8 mouse cellular contexts compared by ENCODE assay signal in the genomic region with DNA sequence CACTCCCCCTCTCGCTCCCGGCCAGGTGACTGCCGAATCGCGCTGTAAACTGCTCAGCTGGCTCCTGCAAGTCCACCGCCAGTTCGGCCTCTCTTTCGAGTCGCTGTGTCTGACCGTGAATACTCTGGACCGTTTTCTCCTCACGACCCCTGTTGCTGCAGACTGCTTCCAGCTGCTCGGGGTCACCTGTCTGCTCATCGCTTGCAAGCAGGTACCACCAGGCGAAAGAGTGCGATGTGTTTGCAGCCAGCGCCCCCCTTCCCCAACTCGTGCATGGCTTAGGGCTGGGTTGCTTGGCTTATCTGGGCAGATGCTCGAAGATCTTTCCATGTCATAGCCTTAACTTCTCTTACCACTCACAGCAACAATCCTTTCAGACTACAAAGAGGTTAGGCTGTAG. TPM values are rescaled to one million over a fixed set of nuclear protein-coding genes. Genes with fewer than 3 reads are reported as not detected.
A peak's percentile ranks its signal among the peaks of the same experiment; 100 is the strongest.
DNase-seq lines count a peak whose midpoint lies in the region; ATAC-seq and TF ChIP-seq lines count a peak whose summit lies in the region.

No protein-coding gene starts in this region.

- no peaks in the 10 kb centered on the region for H3K9me3 ChIP-seq in hindbrain, embryonic 13.5 days
- H3K9me3 ChIP-seq in midbrain, embryonic 15.5 days = no peaks in the 10 kb centered on the region

- H3K4me3 ChIP-seq in hindbrain, embryonic 13.5 days = peak overlapping the region; percentile 53
- H3K4me3 ChIP-seq in midbrain, embryonic 15.5 days = peak overlapping the region; percentile 51

- no peak overlapping the region for H3K9ac ChIP-seq in hindbrain, embryonic 13.5 days
- H3K9ac ChIP-seq in midbrain, embryonic 15.5 days = no peak overlapping the region

- no peak for TF ChIP-seq POLR2A in brain, embryonic 14.5 days (IDR thresholded peaks at IDR 0.05; ENCODE audit: borderline replicate concordance, extremely low read depth, insufficient read depth, insufficient read length, poor library complexity, severe bottlenecking)

- TF ChIP-seq CTCF in brain, embryonic 14.5 days (IDR thresholded peaks at IDR 0.05; ENCODE audit: borderline replicate concordance, extremely low read depth, insufficient read depth, insufficient read length) = no peak

- H3K36me3 ChIP-seq in hindbrain, embryonic 13.5 days = no peaks in the 10 kb centered on the region
- no peaks in the 10 kb centered on the region for H3K36me3 ChIP-seq in midbrain, embryonic 15.5 days (replicated peaks)

- WGBS in hindbrain, embryonic 13.5 days = 2% methylated on average over 19 of the region's 19 CpGs
- WGBS in midbrain, embryonic 15.5 days = 2% methylated on average over 19 of the region's 19 CpGs

- intact Hi-C loops in gastrocnemius, postnatal 36 days (cut with DNase I) = no loop called here

- peaks cover 55% of the 10 kb centered on the region for H3K4me1 ChIP-seq in hindbrain, embryonic 13.5 days (replicated peaks)
- H3K4me1 ChIP-seq in midbrain, embryonic 15.5 days = peaks cover 48% of the 10 kb centered on the region

- peak overlapping the region; percentile 95 for H3K4me2 ChIP-seq in hindbrain, embryonic 13.5 days
- H3K4me2 ChIP-seq in midbrain, embryonic 15.5 days = peak overlapping the region; percentile 95

- H3K27ac ChIP-seq in hindbrain, embryonic 13.5 days = no peak overlapping the region
- H3K27ac ChIP-seq in midbrain, embryonic 15.5 days = no peak overlapping the region

- peak; percentile 21 for DNase-seq in kidney, adult 18-20 months
- DNase-seq in kidney, adult 8-10 months = no peak
- peak; percentile 35 for DNase-seq in brain, embryonic 14.5 days (ENCODE audit: low read depth)
- no peak for DNase-seq in layer of hippocampus, adult 11-12 months (ENCODE audit: low spot score)
- DNase-seq in gastrocnemius, postnatal 36 days = no peak
- DNase-seq in natural killer cell, adult 2 months (ENCODE audit: low spot score in 2 of 2) = no peak

- H3K27me3 ChIP-seq in hindbrain, embryonic 13.5 days = peaks cover 88% of the 10 kb centered on the region
- H3K27me3 ChIP-seq in midbrain, embryonic 15.5 days (replicated peaks) = peaks cover 67% of the 10 kb centered on the region

- ATAC-seq in hindbrain, embryonic 13.5 days (ENCODE audit: low FRiP score) = no peak
- no peak for ATAC-seq in midbrain, embryonic 15.5 days (replicated peaks)

RNA-seq across cellular contexts. Expression of a gene that starts 1.3 kb away (rescaled TPM):
- 3.0 and 3.8 TPM in 2 replicates for polyA plus RNA-seq in brain, embryonic 14.5 days (2012; rRNA removed)
- 0.91 and 3.0 TPM in 2 replicates for polyA plus RNA-seq in hindbrain, embryonic 13.5 days (2015; fragmentation: Nextera tagmentation; extraction: Ambion mirVana)
- 1.6 and 2.3 TPM in 2 replicates for polyA plus RNA-seq in midbrain, embryonic 15.5 days (2015; fragmentation: Nextera tagmentation; extraction: Ambion mirVana)
- total RNA-seq in gastrocnemius, postnatal 36 days (2021) = not detected

RNA-seq across cellular contexts. Expression of a gene that starts 4.8 kb away (rescaled TPM):
- 0.85 and 1.1 TPM in 2 replicates for polyA plus RNA-seq in brain, embryonic 14.5 days (2012; rRNA removed)
- polyA plus RNA-seq in hindbrain, embryonic 13.5 days (2015; fragmentation: Nextera tagmentation; extraction: Ambion mirVana) = 0.60 and 1.6 TPM in 2 replicates
- polyA plus RNA-seq in midbrain, embryonic 15.5 days (2015; fragmentation: Nextera tagmentation; extraction: Ambion mirVana) = 0.75 and 0.83 TPM in 2 replicates
- not detected for total RNA-seq in gastrocnemius, postnatal 36 days (2021)

RNA-seq across cellular contexts. Expression of a gene that starts 46.0 kb away (rescaled TPM):
- 0.86 and 1.1 TPM in 2 replicates for polyA plus RNA-seq in brain, embryonic 14.5 days (2012; rRNA removed)
- polyA plus RNA-seq in hindbrain, embryonic 13.5 days (2015; fragmentation: Nextera tagmentation; extraction: Ambion mirVana) = 0.35 and 0.86 TPM in 2 replicates
- 0.45 and 0.57 TPM in 2 replicates for polyA plus RNA-seq in midbrain, embryonic 15.5 days (2015; fragmentation: Nextera tagmentation; extraction: Ambion mirVana)
- not detected for total RNA-seq in gastrocnemius, postnatal 36 days (2021)

RNA-seq across cellular contexts. Expression of a gene that starts 57.3 kb away (rescaled TPM):
- 25.5 and 30.1 TPM in 2 replicates for polyA plus RNA-seq in brain, embryonic 14.5 days (2012; rRNA removed)
- 78.5 and 78.6 TPM in 2 replicates for polyA plus RNA-seq in hindbrain, embryonic 13.5 days (2015; fragmentation: Nextera tagmentation; extraction: Ambion mirVana)
- 42.0 and 52.5 TPM in 2 replicates for polyA plus RNA-seq in midbrain, embryonic 15.5 days (2015; fragmentation: Nextera tagmentation; extraction: Ambion mirVana)
- total RNA-seq in gastrocnemius, postnatal 36 days (2021) = 1 to 10 TPM; 7.6 to 7.7 TPM

Comparison
In these comparisons a context has a peak if more than half of its experiments do, and no peak if none do; other contexts are left out.
1. DNase-seq: peak in kidney, adult 18-20 months (single experiment) and brain, embryonic 14.5 days (single experiment); none in kidney, adult 8-10 months (0 of 2), layer of hippocampus, adult 11-12 months (single experiment), gastrocnemius, postnatal 36 days (0 of 2) and natural killer cell, adult 2 months (0 of 2).